Mouse (Mus musculus) lung, embryonic 16.5 days (tissue): ENCODE measurements around the gene Cnnm2. TPM values are rescaled to one million over a fixed set of nuclear protein-coding genes. Genes with fewer than 3 reads are reported as not detected.

ENCODE experiments used
- ATAC-seq: fragments of 200-750 bp; cut with Nextera tagmentation; 2 replicates; pipeline ENCODE4 v1.8.0; 2017; ENCODE audit warnings: low read depth, mild to moderate bottlenecking, moderate library complexity
- H3K27ac ChIP-seq: fragments of 300-500 bp; sonication (generic); 2 replicates; pipeline ENCODE4 v1.5.1; 2014; ENCODE audit warnings: mild to moderate bottlenecking, control low read depth, low read length
- H3K27me3 ChIP-seq: fragments of 300-500 bp; sonication (generic); 2 replicates; pipeline ENCODE4 v1.6.1; 2014; ENCODE audit warnings: low read depth, low read length, mixed read lengths; ENCODE audit not compliant: control insufficient read depth, insufficient read depth
- H3K36me3 ChIP-seq: fragments of 300-500 bp; sonication (generic); 2 replicates; pipeline ENCODE4 v1.6.1; 2014; ENCODE audit warnings: low read length; ENCODE audit not compliant: control insufficient read depth, insufficient read depth
- H3K4me1 ChIP-seq: fragments of 300-500 bp; sonication (generic); replicated peaks from 2 replicates; pipeline ENCODE4 v1.6.1; 2014; ENCODE audit warnings: low read length, mixed read lengths; ENCODE audit not compliant: control insufficient read depth, insufficient read depth
- H3K4me2 ChIP-seq: fragments of 300-500 bp; sonication (generic); 2 replicates; pipeline ENCODE4 v1.6.1; 2014; ENCODE audit warnings: low read depth, low read length, control low read depth
- H3K4me3 ChIP-seq: fragments of 300-500 bp; sonication (generic); 2 replicates; pipeline ENCODE4 v1.5.1; 2014; ENCODE audit warnings: mild to moderate bottlenecking, low read length, control low read depth
- H3K9ac ChIP-seq: fragments of 300-500 bp; sonication (generic); 2 replicates; pipeline ENCODE4 v1.6.1; 2014; ENCODE audit warnings: low read length, control low read depth
- H3K9me3 ChIP-seq: fragments of 300-500 bp; sonication (generic); 2 replicates; pipeline ENCODE4 v1.6.1; 2016; ENCODE audit warnings: low read length; ENCODE audit not compliant: control insufficient read depth
- WGBS: fragments of 180-500 bp; shearing (Covaris S2); extraction: QIAGEN DNeasy Blood & Tissue Kit; methylation state at CpG from one replicate; pipeline ENCODE4 v1.1.7; 2014; 5-methylcytosine and 5-hydroxymethylcytosine counted together
- polyA plus RNA-seq: library from polyadenylated mRNA; unstranded; fragments of >200 nt; fragmentation: Nextera tagmentation; extraction: Ambion mirVana; gene quantifications from 2 replicates; pipeline ENCODE4 v1.2.1, GENCODE M21; 2015

Cnnm2 gene
- 2.5 and 2.6 TPM in 2 replicates for polyA plus RNA-seq

- peak within 1 kb of the TSS; percentile 92 for H3K4me3 ChIP-seq
- no peaks in the 10 kb centered on the region for H3K9me3 ChIP-seq
- H3K4me1 ChIP-seq = peaks cover 21% of the 10 kb centered on the region
- H3K9ac ChIP-seq = peak within 1 kb of the TSS; percentile 86
- under 1% methylated on average over 59 of the region's 59 CpGs for WGBS
- peak within 1 kb of the TSS; percentile 78 for H3K27ac ChIP-seq
- H3K36me3 ChIP-seq = no peaks in the 10 kb centered on the region
- peaks cover 10% of the 10 kb centered on the region for H3K27me3 ChIP-seq
- peak within 1 kb of the TSS; percentile 100 for H3K4me2 ChIP-seq
- peak; percentile 98 for ATAC-seq
These were observed at the start of gene Cnnm2 for GRCm38 (mm10) chr19:46761247-46761946. Gene Cnnm2, plus strand, starts transcription at chr19:46761596.

GRCm38 (mm10) chr19:46714234-46714633 is 47.2 kb upstream of the Cnnm2 start:
- no peaks in the 10 kb centered on the region for H3K9me3 ChIP-seq
- 67% methylated on average over 8 of the region's 8 CpGs for WGBS
- no peak overlapping the region for H3K27ac ChIP-seq
- no peak for ATAC-seq
- no peak overlapping the region for H3K4me2 ChIP-seq
- no peak overlapping the region for H3K9ac ChIP-seq
- H3K27me3 ChIP-seq = no peaks in the 10 kb centered on the region
- peaks cover 4% of the 10 kb centered on the region; the same call in 1 of the 2 replicates for H3K36me3 ChIP-seq
- H3K4me3 ChIP-seq = no peak overlapping the region
- no peaks in the 10 kb centered on the region for H3K4me1 ChIP-seq

- Histone ChIP-seq H3K9me3 (no peaks in the 10 kb centered on the region), H3K4me2 (no peak overlapping the region), H3K27ac (no peak overlapping the region), H3K27me3 (no peaks in the 10 kb centered on the region), H3K36me3 (peaks cover 4% of the 10 kb centered on the region; the same call in 1 of the 2 replicates), H3K4me3 (no peak overlapping the region), H3K9ac (no peak overlapping the region), H3K4me1 (no peaks in the 10 kb centered on the region)
- ATAC-seq = no peak
- 85% methylated on average over 8 of the region's 8 CpGs for WGBS
These were observed 46.4 kb upstream of the Cnnm2 start for GRCm38 (mm10) chr19:46715016-46715415.

GRCm38 (mm10) chr19:46718150-46718549 is 43.2 kb upstream of the Cnnm2 start:
- peaks cover 7% of the 10 kb centered on the region; the same call in 1 of the 2 replicates for H3K36me3 ChIP-seq
- ATAC-seq = no peak
- 79% methylated on average over 4 of the region's 4 CpGs for WGBS

GRCm38 (mm10) chr19:46724411-46724810 is 37.0 kb upstream of the Cnnm2 start:
- H3K9me3 ChIP-seq = no peaks in the 10 kb centered on the region
- H3K27ac ChIP-seq = no peak overlapping the region
- H3K4me2 ChIP-seq = no peak overlapping the region
- no peaks in the 10 kb centered on the region for H3K27me3 ChIP-seq
- no peak overlapping the region for H3K4me3 ChIP-seq
- H3K9ac ChIP-seq = no peak overlapping the region
- no peak for ATAC-seq
- H3K36me3 ChIP-seq = peaks cover 11% of the 10 kb centered on the region
- WGBS = 67% methylated on average over 11 of the region's 11 CpGs
- H3K4me1 ChIP-seq = no peaks in the 10 kb centered on the region

More at GRCm38 (mm10) chr19:46718150-46718549, 43.2 kb upstream of the Cnnm2 start:
- H3K27ac ChIP-seq = no peak overlapping the region
- no peaks in the 10 kb centered on the region for H3K9me3 ChIP-seq
- no peak overlapping the region for H3K4me2 ChIP-seq
- no peak overlapping the region for H3K4me3 ChIP-seq
- no peaks in the 10 kb centered on the region for H3K27me3 ChIP-seq
- no peaks in the 10 kb centered on the region for H3K4me1 ChIP-seq
- no peak overlapping the region for H3K9ac ChIP-seq

GRCm38 (mm10) chr19:46726142-46726541 is 35.3 kb upstream of the Cnnm2 start:
- peaks cover 11% of the 10 kb centered on the region for H3K36me3 ChIP-seq
- H3K9me3 ChIP-seq = no peaks in the 10 kb centered on the region
- no peak overlapping the region for H3K9ac ChIP-seq
- 93% methylated on average over 8 of the region's 8 CpGs for WGBS
- no peak overlapping the region for H3K27ac ChIP-seq
- no peak overlapping the region for H3K4me2 ChIP-seq
- H3K4me3 ChIP-seq = no peak overlapping the region
- no peak for ATAC-seq
- H3K4me1 ChIP-seq = no peaks in the 10 kb centered on the region
- no peaks in the 10 kb centered on the region for H3K27me3 ChIP-seq

GRCm38 (mm10) chr19:46727140-46727736 is 34.2 kb upstream of the Cnnm2 start:
- Histone ChIP-seq H3K4me2 (no peak overlapping the region), H3K27me3 (no peaks in the 10 kb centered on the region), H3K9me3 (no peaks in the 10 kb centered on the region), H3K4me1 (no peaks in the 10 kb centered on the region), H3K27ac (no peak overlapping the region), H3K4me3 (no peak overlapping the region), H3K9ac (no peak overlapping the region), H3K36me3 (peaks cover 8% of the 10 kb centered on the region)
- no peak for ATAC-seq
- WGBS = 49% methylated on average over 8 of the region's 8 CpGs

- no peaks in the 10 kb centered on the region for H3K27me3 ChIP-seq
- no peak overlapping the region for H3K9ac ChIP-seq
- no peak overlapping the region for H3K4me3 ChIP-seq
- WGBS = 36% methylated on average over 11 of the region's 11 CpGs
- peaks cover 8% of the 10 kb centered on the region for H3K36me3 ChIP-seq
- no peaks in the 10 kb centered on the region for H3K9me3 ChIP-seq
- no peak overlapping the region for H3K4me2 ChIP-seq
- H3K27ac ChIP-seq = no peak overlapping the region
- no peaks in the 10 kb centered on the region for H3K4me1 ChIP-seq
- no peak for ATAC-seq
These were observed 33.4 kb upstream of the Cnnm2 start for GRCm38 (mm10) chr19:46727945-46728540.

- Histone ChIP-seq H3K9me3 (no peaks in the 10 kb centered on the region), H3K27me3 (no peaks in the 10 kb centered on the region), H3K9ac (no peak overlapping the region), H3K27ac (no peak overlapping the region), H3K4me3 (no peak overlapping the region), H3K36me3 (peaks cover 6% of the 10 kb centered on the region), H3K4me2 (no peak overlapping the region), H3K4me1 (no peaks in the 10 kb centered on the region)
- no peak for ATAC-seq
- WGBS = 69% methylated on average over 3 of the region's 3 CpGs
These were observed 32.5 kb upstream of the Cnnm2 start for GRCm38 (mm10) chr19:46728909-46729308.
